Mouse (Mus musculus) kidney, adult 2 months (tissue): ENCODE data around the gene AL732309.1. TPM values are rescaled to one million over a fixed set of nuclear protein-coding genes. Genes with fewer than 3 reads are reported as not detected.
"Not testable (repeated sequence)": the region's sequence is repeated elsewhere in the genome, so short reads cannot be mapped to it uniquely, and the experiment has no call there.

ENCODE experiments used
- DNase-seq: peaks from one replicate; pipeline ENCODE4 v3.0.0; 2021
- H3K27ac ChIP-seq: fragments of 200-500 bp; 2 replicates; pipeline ENCODE4 v1.5.1; 2012; ENCODE audit warnings: low read depth, low read length, control low read depth, inconsistent platforms; ENCODE audit not compliant: insufficient read depth
- H3K27me3 ChIP-seq: fragments of 200-500 bp; replicated peaks from 2 replicates; pipeline ENCODE4 v1.6.1; 2012; ENCODE audit warnings: mild to moderate bottlenecking, moderate library complexity, low read length, inconsistent platforms; ENCODE audit not compliant: control insufficient read depth, insufficient read depth
- H3K36me3 ChIP-seq: fragments of 200-500 bp; 2 replicates; pipeline ENCODE4 v1.6.1; 2012; ENCODE audit warnings: mild to moderate bottlenecking, moderate library complexity, low read length, inconsistent platforms; ENCODE audit not compliant: control insufficient read depth, insufficient read depth
- H3K4me1 ChIP-seq: fragments of 200-500 bp; 2 replicates; pipeline ENCODE4 v1.6.1; 2011; ENCODE audit warnings: low read length; ENCODE audit not compliant: control insufficient read depth, insufficient read depth
- H3K4me3 ChIP-seq: fragments of 200-500 bp; 2 replicates; pipeline ENCODE4 v1.5.1; 2011; ENCODE audit warnings: mild to moderate bottlenecking, low read depth, low read length, control low read depth; ENCODE audit not compliant: insufficient read depth
- CTCF ChIP-seq: fragments of 200-500 bp; conservative IDR thresholded peaks from 2 replicates; pipeline ENCODE4 v1.5.1; 2011; ENCODE audit warnings: low read depth, mild to moderate bottlenecking, control low read depth, low read length, moderate library complexity, mixed read lengths; ENCODE audit not compliant: insufficient read depth, insufficient read length
- POLR2A ChIP-seq: fragments of 200-500 bp; IDR thresholded peaks from one replicate; pipeline ENCODE4 v1.6.1; 2011; ENCODE audit warnings: low read depth, low read length, control low read depth
- WGBS: fragments of 180-500 bp; shearing (Covaris S2); methylation state at CpG from one replicate; pipeline ENCODE4 v1.1.7; 2018; 5-methylcytosine and 5-hydroxymethylcytosine counted together
- polyA plus RNA-seq: library from polyadenylated mRNA; depleted of rRNA; stranded (reverse); fragments of >200 nt; gene quantifications from 2 replicates; pipeline ENCODE4 v1.2.3, GENCODE M21; 2012

AL732309.1 gene
- polyA plus RNA-seq, 1 experiment = 13.0 TPM

DNA sequence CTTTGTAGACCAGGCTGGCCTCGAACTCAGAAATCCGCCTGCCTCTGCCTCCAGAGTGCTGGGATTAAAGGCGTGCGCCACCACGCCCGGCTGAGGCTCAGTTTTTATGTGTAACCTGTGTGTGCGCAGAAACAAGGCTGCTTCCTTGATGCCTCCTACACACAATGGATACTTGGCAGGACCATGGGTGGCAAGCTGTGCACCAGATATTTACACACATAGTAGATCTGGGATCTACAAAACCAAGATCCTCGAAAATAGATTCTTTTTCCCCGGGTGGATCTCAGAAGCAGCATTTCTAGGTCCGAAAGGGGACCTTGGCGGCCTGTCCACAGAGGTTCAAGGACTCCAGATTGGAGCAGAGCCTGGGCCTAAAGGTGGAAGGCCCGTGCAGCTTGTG, 15.2 kb upstream of the AL732309.1 start:
- H3K27ac ChIP-seq = peak overlapping the region; percentile 72
- DNase-seq = no peak

DNA sequence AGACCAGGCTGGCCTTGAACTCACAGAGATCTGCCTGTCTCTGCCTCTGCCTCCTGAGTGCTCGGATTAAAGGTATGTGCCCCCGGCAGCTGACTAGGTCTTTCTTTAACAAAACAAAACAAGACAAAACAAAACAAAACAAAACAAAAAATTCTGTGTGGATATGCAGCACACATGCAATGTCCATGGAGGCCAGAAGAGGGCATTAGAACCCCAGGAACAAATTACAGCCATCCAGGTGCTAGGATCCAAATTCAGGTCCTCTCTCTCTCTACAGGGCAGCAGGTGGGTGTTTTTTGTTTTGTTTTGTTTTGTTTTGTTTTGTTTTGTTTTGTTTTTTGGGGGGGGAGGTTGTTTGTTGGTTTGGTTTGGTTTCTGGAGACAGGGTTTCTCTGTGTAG, 12.2 kb upstream of the AL732309.1 start:
- Histone ChIP-seq H3K27ac (no peak overlapping the region), H3K4me3 (no peak overlapping the region), H3K4me1 (peaks cover 12% of the 10 kb centered on the region; the same call in 1 of the 2 replicates), H3K27me3 (no peaks in the 10 kb centered on the region), H3K36me3 (no peaks in the 10 kb centered on the region)
- DNase-seq = no peak
- 55% methylated on average over 2 of the region's 2 CpGs for WGBS
- no peak for TF ChIP-seq POLR2A
- TF ChIP-seq CTCF = peak; percentile 46

More for the DNA sequence above, 15.2 kb upstream of the AL732309.1 start:
- H3K4me1 ChIP-seq = peaks cover 9% of the 10 kb centered on the region; the same call in 1 of the 2 replicates
- H3K4me3 ChIP-seq = peak overlapping the region; percentile 52
- TF ChIP-seq CTCF (no peak), POLR2A (no peak)
- H3K36me3 ChIP-seq = no peaks in the 10 kb centered on the region
- no peaks in the 10 kb centered on the region for H3K27me3 ChIP-seq
- 51% methylated on average over 12 of the region's 12 CpGs for WGBS

DNA sequence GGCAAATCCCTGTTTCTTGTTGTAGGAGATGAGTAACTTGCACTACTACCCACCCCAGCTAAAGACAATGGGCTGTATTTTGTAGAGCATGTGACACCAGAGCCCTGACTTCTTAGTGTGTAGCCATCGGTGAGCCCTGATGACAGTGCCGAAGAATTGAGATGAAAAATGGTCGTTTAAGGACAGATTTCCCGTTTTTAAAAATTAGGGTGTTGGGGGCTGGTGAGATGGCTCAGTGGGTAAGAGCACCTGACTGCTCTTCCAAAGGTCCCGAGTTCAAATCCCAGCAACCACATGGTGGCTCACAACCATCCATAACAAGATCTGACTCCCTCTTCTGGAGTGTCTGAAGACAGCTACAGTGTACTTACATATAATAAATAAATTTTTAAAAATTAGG, 10.6 kb upstream of the AL732309.1 start:
- H3K4me1 ChIP-seq = peaks cover 12% of the 10 kb centered on the region; the same call in 1 of the 2 replicates
- not testable (repeated sequence) for H3K36me3 ChIP-seq, DNase-seq, H3K27ac ChIP-seq, H3K27me3 ChIP-seq, H3K4me3 ChIP-seq
- 83% methylated on average over 5 of the region's 5 CpGs for WGBS

DNA sequence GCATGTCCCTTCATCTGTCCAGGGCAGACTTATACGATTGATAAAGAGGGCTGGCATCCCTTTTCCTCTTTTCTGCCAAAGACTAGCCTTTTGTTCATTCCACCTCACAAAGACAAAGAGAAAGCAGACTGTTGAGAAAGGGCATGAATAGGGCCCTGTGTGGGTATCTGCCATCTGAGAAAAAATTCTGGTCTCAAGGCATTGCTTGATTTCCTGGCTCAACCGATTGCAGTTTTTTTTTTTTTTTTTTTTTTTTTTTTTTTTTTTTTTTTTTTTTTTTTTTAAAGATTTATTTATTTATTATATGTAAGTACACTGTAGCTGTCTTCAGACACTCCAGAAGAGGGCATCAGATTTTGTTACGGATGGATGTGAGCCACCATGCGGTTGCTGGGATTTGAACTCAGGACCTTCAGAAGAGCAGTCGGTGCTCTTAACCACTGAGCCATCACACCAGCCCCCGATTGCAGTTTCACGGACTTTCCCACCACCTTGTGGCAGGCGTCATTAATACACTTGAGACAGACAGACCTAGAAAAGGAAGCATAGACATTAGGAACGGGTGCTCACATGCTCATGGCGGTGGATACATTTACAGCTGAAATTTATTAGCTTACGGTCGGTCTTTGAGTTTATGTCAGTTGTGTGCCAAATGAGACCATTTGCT, 9.9 kb upstream of the AL732309.1 start:
- not testable (repeated sequence) for H3K4me1 ChIP-seq, H3K36me3 ChIP-seq, H3K27ac ChIP-seq, H3K27me3 ChIP-seq
- peak; percentile 66 for DNase-seq
- WGBS = 44% methylated on average over 12 of the region's 12 CpGs
- H3K4me3 ChIP-seq = peak overlapping the region; percentile 89; the same call in 1 of the 2 replicates
- TF ChIP-seq CTCF = peak; percentile 39; the same call in 1 of the 2 replicates

DNA sequence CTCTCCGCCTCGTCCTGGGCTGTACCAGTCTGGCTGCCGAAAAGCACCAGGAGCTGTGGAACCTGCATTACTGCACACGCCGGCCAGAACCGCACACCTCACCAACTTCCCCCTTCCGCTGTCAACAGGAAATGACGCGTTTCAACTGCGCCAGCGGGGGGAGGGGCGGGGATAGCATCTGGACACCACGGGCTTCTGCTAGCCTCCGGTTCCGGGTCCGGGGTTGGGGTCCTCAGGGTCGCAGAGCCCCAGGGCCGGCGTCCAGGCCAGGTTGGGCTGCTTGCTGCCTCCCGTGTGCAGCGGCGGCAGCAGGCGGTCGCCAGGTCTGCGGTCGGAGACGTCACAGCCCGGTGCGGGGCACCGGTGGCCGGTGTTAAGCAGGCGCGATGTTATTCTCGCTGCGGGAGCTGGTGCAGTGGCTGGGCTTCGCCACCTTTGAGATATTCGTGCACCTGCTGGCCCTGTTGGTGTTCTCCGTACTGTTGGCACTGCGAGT, 8.7 kb upstream of the AL732309.1 start, which contains the start of gene Tmem203:
Tmem203 (plus strand) TSS at position 156 of the 496 bp plus-strand sequence.
- peak within 1 kb of the TSS; percentile 37 for H3K27ac ChIP-seq
- no peaks in the 10 kb centered on the region for H3K36me3 ChIP-seq
- peaks cover 9% of the 10 kb centered on the region; the same call in 1 of the 2 replicates for H3K4me1 ChIP-seq
- TF ChIP-seq POLR2A = peak; percentile 76
- TF ChIP-seq CTCF = no peak
- H3K4me3 ChIP-seq = peak within 1 kb of the TSS; percentile 89
- H3K27me3 ChIP-seq = no peaks in the 10 kb centered on the region
- WGBS = under 1% methylated on average over 39 of the region's 39 CpGs
- DNase-seq = peak; percentile 93

DNA sequence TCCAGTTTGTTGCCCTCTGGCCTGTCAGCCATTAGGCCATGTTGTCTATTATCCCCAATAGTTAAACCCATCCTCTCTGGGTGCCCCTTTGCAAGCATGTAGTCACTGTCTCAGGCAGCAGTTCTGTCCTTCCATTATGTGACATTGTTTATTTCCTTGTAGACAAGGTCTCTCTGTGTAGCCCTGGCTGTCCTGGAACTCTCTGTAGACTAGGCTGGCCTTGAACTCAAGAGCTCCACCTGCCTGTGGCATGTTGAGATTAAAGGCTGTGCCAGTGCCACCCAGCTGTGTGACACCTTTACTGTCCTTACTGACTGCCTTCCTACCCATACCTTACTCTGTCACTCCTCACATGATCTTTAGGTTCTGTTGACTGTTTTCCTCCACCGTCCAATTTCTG, 5.7 kb upstream of the AL732309.1 start:
- Histone ChIP-seq H3K27ac (no peak overlapping the region), H3K4me3 (no peak overlapping the region), H3K36me3 (no peaks in the 10 kb centered on the region), H3K27me3 (no peaks in the 10 kb centered on the region), H3K4me1 (peaks cover 9% of the 10 kb centered on the region; the same call in 1 of the 2 replicates)
- peak; percentile 59 for DNase-seq
- no peak for TF ChIP-seq POLR2A
- TF ChIP-seq CTCF = peak; percentile 65
- WGBS = 92% methylated on average over 1 of the region's 1 CpGs

DNA sequence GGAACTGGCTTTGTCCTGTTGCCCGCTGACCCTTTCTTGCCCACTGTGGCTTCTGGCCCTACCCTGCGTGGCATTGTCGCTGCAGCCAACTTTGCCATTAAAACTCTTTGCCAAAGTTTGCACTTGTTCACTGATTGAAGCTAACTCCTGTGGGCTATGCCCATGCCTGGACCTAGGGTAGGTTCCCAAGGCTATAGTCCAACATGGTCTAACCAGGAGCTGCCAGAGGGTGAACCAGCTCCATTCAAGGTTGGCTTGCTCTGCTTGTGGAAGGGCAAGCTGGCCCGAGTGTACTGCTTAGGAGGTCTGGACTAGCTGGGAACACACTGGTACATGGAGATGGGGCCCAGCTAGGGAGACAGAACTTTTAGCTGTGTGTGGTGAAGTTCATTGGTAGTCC, 2.5 kb downstream of the AL732309.1 start:
- Histone ChIP-seq H3K4me3 (no peak overlapping the region), H3K4me1 (peaks cover 10% of the 10 kb centered on the region; the same call in 1 of the 2 replicates), H3K27me3 (no peaks in the 10 kb centered on the region), H3K27ac (no peak overlapping the region), H3K36me3 (no peaks in the 10 kb centered on the region)
- peak; percentile 59 for DNase-seq
- TF ChIP-seq POLR2A (no peak), CTCF (no peak)
- 86% methylated on average over 4 of the region's 4 CpGs for WGBS
